Mouse (Mus musculus): ENCODE results near the gene Foxi1. TPM values are rescaled to one million over a fixed set of nuclear protein-coding genes. Genes with fewer than 3 reads are reported as not detected.

The Foxi1 gene
- polyA plus RNA-seq (2014; fragmentation: Illumina TruSeq; extraction: RNeasy Lipid Tissue Mini Kit (QIAGEN cat#74804); ENCODE audit: low read depth, low replicate concordance), result not detected

GRCm38 (mm10) chr11:34207989-34208388 is at the start of gene Foxi1:
Foxi1 (minus strand) TSS chr11:34208089.

Other genes starting within 250 kb of the Foxi1 start
- 0.29 TPM for gene Kcnmb1, start 245.1 kb downstream of the Foxi1 start, polyA plus RNA-seq (2014; fragmentation: Illumina TruSeq; extraction: RNeasy Lipid Tissue Mini Kit (QIAGEN cat#74804); ENCODE audit: low read depth, low replicate concordance)
- 1.9 TPM for gene Kcnip1, start 214.9 kb downstream of the Foxi1 start, polyA plus RNA-seq (2014; fragmentation: Illumina TruSeq; extraction: RNeasy Lipid Tissue Mini Kit (QIAGEN cat#74804); ENCODE audit: low read depth, low replicate concordance)
- 0.76 TPM for gene Lcp2, start 161.2 kb downstream of the Foxi1 start, polyA plus RNA-seq (2014; fragmentation: Illumina TruSeq; extraction: RNeasy Lipid Tissue Mini Kit (QIAGEN cat#74804); ENCODE audit: low read depth, low replicate concordance)
- gene 4930469K13Rik, start 109.5 kb downstream of the Foxi1 start, polyA plus RNA-seq (2014; fragmentation: Illumina TruSeq; extraction: RNeasy Lipid Tissue Mini Kit (QIAGEN cat#74804); ENCODE audit: low read depth, low replicate concordance), result 191 TPM
- 1.8 TPM for gene Fam196b, start 106.7 kb upstream of the Foxi1 start, polyA plus RNA-seq (2014; fragmentation: Illumina TruSeq; extraction: RNeasy Lipid Tissue Mini Kit (QIAGEN cat#74804); ENCODE audit: low read depth, low replicate concordance)